Mouse (Mus musculus): ENCODE results near the gene Crcp. TPM values are rescaled to one million over a fixed set of nuclear protein-coding genes. Genes with fewer than 3 reads are reported as not detected.

The Crcp gene
- 17.8 TPM for polyA plus RNA-seq (2017; shearing (Covaris generic))

GRCm38 (mm10) chr5:130029142-130029897 lies at the start of gene Crcp, which contains the start of gene Asl:
Crcp (plus strand) TSS chr5:130029290.
Asl (minus strand) TSS chr5:130029247.

GRCm38 (mm10) chr5:130002301-130003146 lies 26.6 kb upstream of the Crcp start, which contains the start of gene Gusb:
Gusb (minus strand) TSS chr5:130003049.

GRCm38 (mm10) chr5:130073026-130073425 lies 43.9 kb downstream of the Crcp start, which contains the start of gene Tpst1:
Tpst1 (plus strand) TSS chr5:130073326.

Other genes starting within 250 kb of the Crcp start
- 19.8 TPM for gene Psph, start 241.8 kb upstream of the Crcp start, polyA plus RNA-seq (2017; shearing (Covaris generic))
- 12.6 TPM for gene Sumf2, start 182.3 kb upstream of the Crcp start, polyA plus RNA-seq (2017; shearing (Covaris generic))
- 409 TPM for gene Chchd2, start 141.8 kb upstream of the Crcp start, polyA plus RNA-seq (2017; shearing (Covaris generic))
- gene Zbed5, start 133.6 kb upstream of the Crcp start, polyA plus RNA-seq (2017; shearing (Covaris generic)) = 0.80 TPM
- 0.31 TPM for gene Phkg1, start 130.7 kb upstream of the Crcp start, polyA plus RNA-seq (2017; shearing (Covaris generic))
- gene Nupr1l, start 120.8 kb upstream of the Crcp start, polyA plus RNA-seq (2017; shearing (Covaris generic)) = not detected
- 12.7 TPM for gene Vkorc1l1, start 87.3 kb upstream of the Crcp start, polyA plus RNA-seq (2017; shearing (Covaris generic))
- 18.1 TPM for gene Gusb, start 26.2 kb upstream of the Crcp start, polyA plus RNA-seq (2017; shearing (Covaris generic))
- gene Asl, start within 50 bp of the Crcp start, polyA plus RNA-seq (2017; shearing (Covaris generic)) = 45.4 TPM
- gene Tpst1, start 44.0 kb downstream of the Crcp start, polyA plus RNA-seq (2017; shearing (Covaris generic)) = 6.7 TPM
- 1.2 TPM for gene Kctd7, start 115.6 kb downstream of the Crcp start, polyA plus RNA-seq (2017; shearing (Covaris generic))
- 53.0 TPM for gene Rabgef1, start 142.5 kb downstream of the Crcp start, polyA plus RNA-seq (2017; shearing (Covaris generic))
- gene Tmem248, start 187.8 kb downstream of the Crcp start, polyA plus RNA-seq (2017; shearing (Covaris generic)) = 87.5 TPM
- gene Sbds, start 226.2 kb downstream of the Crcp start, polyA plus RNA-seq (2017; shearing (Covaris generic)) = 131 TPM
- 27.6 TPM for gene Tyw1, start 226.3 kb downstream of the Crcp start, polyA plus RNA-seq (2017; shearing (Covaris generic))